Mouse (Mus musculus): ENCODE measurements around the gene Tpgs1. TPM values are rescaled to one million over a fixed set of nuclear protein-coding genes. Genes with fewer than 3 reads are reported as not detected.

Gene Tpgs1
- polyA plus RNA-seq, 1 experiment from 2014 or later = 76.6 TPM

DNA sequence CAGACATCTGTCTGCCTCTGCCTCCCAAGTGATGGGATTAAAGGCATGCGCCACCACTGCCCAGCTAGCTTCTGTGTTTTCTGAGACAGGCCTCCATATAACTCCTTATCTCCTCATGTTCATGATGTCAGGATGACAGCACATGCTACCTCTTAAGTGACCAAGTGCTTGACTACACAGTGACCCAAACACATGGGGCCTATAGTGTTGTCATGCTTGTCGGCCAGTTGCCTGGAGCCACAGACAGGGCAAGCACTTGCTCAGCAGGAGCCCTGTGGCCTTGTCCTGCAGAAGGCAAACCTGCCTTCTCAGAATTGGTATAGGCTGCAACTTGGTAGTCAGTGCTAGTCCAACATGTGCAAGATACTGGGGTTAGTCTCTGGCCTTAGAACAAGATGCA lies 17.1 kb downstream of the Tpgs1 start:
- H3K4me1 ChIP-seq (replicated peaks) = peaks cover 27% of the 10 kb centered on the region
- no peaks in the 10 kb centered on the region for H3K9me3 ChIP-seq
- peaks cover 64% of the 10 kb centered on the region for H3K36me3 ChIP-seq
- H3K27ac ChIP-seq = no peak overlapping the region
- WGBS = 83% methylated on average over 2 of the region's 2 CpGs
- H3K27me3 ChIP-seq (ENCODE audit: insufficient read depth, poor library complexity, severe bottlenecking) = no peaks in the 10 kb centered on the region
- DNase-seq (ENCODE audit: low spot score) = no peak
- no peak overlapping the region for H3K4me3 ChIP-seq

DNA sequence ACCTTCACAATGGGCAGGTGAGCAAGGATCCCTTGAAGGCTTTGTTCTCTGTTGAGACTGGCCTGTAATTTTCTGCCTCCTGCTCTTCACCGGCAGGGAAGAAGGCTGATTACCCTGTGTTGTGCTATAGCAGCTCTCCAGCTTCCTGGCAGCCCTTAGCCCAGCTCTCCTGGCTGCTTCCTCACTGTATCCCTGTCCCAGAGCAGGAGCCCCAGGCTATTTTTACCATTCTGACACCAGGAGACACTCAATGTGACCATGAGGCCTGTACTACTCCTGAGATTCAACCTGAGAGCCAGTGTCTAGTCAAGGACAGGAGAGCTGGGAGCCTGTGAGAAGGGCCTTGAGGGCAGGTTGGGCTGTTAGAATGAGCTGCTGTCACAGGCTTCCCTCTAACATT lies 17.5 kb downstream of the Tpgs1 start:
- H3K36me3 ChIP-seq = peaks cover 64% of the 10 kb centered on the region
- no peak for DNase-seq (ENCODE audit: low spot score)
- H3K27me3 ChIP-seq (ENCODE audit: insufficient read depth, poor library complexity, severe bottlenecking) = no peaks in the 10 kb centered on the region
- H3K9me3 ChIP-seq = no peaks in the 10 kb centered on the region
- no peak overlapping the region for H3K27ac ChIP-seq
- peaks cover 22% of the 10 kb centered on the region for H3K4me1 ChIP-seq (replicated peaks)
- H3K4me3 ChIP-seq = no peak overlapping the region
- WGBS = 93% methylated on average over 1 of the region's 1 CpGs

DNA sequence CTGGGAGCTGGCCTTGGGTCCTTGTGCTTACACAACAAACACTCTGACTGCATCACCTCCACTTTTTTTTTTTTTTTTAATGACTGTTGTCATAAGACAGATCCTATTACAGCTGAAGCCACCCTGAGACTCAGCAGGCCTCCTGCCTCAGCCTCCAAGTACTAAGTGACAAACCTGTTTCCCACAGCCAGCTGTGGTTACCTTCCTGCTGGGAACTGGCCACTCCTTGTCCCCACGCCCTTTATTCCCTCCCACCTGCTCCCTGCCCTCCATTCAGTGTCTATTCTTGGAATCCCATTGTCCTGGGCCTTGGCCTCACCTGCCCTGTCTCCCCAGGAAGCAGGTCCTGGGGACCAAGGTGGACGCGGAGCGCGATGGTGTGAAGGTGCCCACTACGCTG lies 18.3 kb downstream of the Tpgs1 start:
- H3K36me3 ChIP-seq = peaks cover 67% of the 10 kb centered on the region
- H3K9me3 ChIP-seq = peaks cover 5% of the 10 kb centered on the region; the same call in 1 of the 2 replicates
- no peak overlapping the region for H3K27ac ChIP-seq
- no peak overlapping the region for H3K4me3 ChIP-seq
- H3K4me1 ChIP-seq (replicated peaks) = peaks cover 18% of the 10 kb centered on the region
- H3K27me3 ChIP-seq (ENCODE audit: insufficient read depth, poor library complexity, severe bottlenecking) = no peaks in the 10 kb centered on the region
- DNase-seq (ENCODE audit: low spot score) = no peak
- WGBS = 93% methylated on average over 6 of the region's 6 CpGs

DNA sequence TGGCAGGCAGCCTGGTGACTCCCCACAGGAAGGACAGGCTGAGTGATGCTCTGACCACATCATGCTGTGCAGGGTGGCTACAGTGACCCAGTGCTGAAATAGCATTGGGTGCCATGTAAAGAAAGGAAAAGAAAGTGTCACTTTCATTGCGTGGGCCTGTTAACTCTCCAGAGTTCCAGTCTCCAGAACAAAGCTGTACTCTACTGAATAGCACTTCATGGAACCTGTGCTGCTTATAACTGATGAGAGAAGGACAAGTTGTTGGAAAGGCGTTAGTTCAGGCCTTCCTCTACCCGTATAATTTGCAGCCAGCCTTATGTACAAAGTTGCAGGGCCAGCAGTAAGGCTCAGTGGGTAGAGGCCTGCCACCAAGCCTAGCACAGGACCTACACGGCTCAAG lies 19.6 kb downstream of the Tpgs1 start, which contains the start of gene Gzmm:
TSS of gene Gzmm (plus strand) at position 301 of the 400 bp plus-strand sequence.
- DNase-seq (ENCODE audit: low spot score) = no peak
- Histone ChIP-seq H3K4me1 (replicated peaks) (peaks cover 6% of the 10 kb centered on the region), H3K36me3 (peaks cover 66% of the 10 kb centered on the region), H3K9me3 (peaks cover 5% of the 10 kb centered on the region; the same call in 1 of the 2 replicates), H3K27ac (no peak within 1 kb of the TSS), H3K4me3 (no peak within 1 kb of the TSS), H3K27me3 (ENCODE audit: insufficient read depth, poor library complexity, severe bottlenecking) (no peaks in the 10 kb centered on the region)
- 88% methylated on average over 4 of the region's 4 CpGs for WGBS

DNA sequence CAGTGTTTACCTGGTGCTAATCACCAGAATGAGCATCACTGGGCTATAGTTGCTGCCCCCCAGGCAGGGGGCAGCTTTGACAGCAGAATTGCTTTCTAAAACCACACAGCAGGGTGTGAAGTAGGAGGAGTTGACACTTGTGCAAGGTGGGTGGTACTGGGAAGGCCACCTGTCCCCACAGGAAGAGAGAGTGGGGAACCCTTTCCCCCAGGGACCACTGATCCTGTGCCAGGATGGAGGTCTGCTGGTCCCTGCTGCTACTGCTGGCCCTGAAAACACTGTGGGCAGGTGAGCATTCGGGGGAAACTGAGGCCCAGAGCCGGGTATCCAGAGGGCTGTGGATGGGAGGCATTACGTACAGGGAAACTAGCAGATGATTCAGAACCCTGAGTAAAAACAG lies 20.0 kb downstream of the Tpgs1 start:
- Histone ChIP-seq H3K36me3 (peaks cover 62% of the 10 kb centered on the region), H3K4me3 (no peak overlapping the region), H3K27ac (no peak overlapping the region), H3K4me1 (replicated peaks) (peaks cover 1% of the 10 kb centered on the region), H3K9me3 (peaks cover 5% of the 10 kb centered on the region; the same call in 1 of the 2 replicates), H3K27me3 (ENCODE audit: insufficient read depth, poor library complexity, severe bottlenecking) (no peaks in the 10 kb centered on the region)
- 92% methylated on average over 3 of the region's 3 CpGs for WGBS
- no peak for DNase-seq (ENCODE audit: low spot score)

DNA sequence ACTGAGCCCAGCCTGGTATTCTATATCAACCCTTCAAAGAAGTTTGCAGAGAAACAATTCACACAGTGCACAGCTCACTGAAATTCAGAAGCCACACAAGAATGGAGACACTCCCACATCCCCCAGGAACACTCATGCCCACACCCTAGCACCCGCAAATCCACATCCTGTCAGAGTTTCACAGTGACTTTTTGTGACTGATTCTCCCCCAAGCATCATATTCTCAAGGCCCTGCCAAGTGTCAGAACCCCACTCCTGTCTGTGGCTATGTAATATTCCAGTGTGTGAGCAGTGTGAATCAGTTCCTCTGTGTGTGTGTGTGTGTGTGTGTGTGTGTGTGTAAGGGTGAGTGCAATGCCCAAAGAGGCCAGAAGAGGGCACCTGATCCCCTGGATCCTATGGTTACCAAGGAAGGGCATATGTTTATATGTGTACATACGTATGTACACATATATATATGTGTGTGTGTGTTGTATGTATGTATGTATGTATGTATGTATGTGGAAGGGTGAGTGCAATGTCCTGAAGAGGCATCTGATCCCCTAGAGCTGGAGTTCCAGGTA lies 22.9 kb downstream of the Tpgs1 start:
- H3K9me3 ChIP-seq = peaks cover 5% of the 10 kb centered on the region; the same call in 1 of the 2 replicates
- no peak for DNase-seq (ENCODE audit: low spot score)
- WGBS = 93% methylated on average over 2 of the region's 2 CpGs
- H3K36me3 ChIP-seq = peaks cover 33% of the 10 kb centered on the region
- no peak overlapping the region for H3K27ac ChIP-seq
- no peak overlapping the region for H3K4me3 ChIP-seq
- no peaks in the 10 kb centered on the region for H3K27me3 ChIP-seq (ENCODE audit: insufficient read depth, poor library complexity, severe bottlenecking)
- peaks cover 13% of the 10 kb centered on the region for H3K4me1 ChIP-seq (replicated peaks)

DNA sequence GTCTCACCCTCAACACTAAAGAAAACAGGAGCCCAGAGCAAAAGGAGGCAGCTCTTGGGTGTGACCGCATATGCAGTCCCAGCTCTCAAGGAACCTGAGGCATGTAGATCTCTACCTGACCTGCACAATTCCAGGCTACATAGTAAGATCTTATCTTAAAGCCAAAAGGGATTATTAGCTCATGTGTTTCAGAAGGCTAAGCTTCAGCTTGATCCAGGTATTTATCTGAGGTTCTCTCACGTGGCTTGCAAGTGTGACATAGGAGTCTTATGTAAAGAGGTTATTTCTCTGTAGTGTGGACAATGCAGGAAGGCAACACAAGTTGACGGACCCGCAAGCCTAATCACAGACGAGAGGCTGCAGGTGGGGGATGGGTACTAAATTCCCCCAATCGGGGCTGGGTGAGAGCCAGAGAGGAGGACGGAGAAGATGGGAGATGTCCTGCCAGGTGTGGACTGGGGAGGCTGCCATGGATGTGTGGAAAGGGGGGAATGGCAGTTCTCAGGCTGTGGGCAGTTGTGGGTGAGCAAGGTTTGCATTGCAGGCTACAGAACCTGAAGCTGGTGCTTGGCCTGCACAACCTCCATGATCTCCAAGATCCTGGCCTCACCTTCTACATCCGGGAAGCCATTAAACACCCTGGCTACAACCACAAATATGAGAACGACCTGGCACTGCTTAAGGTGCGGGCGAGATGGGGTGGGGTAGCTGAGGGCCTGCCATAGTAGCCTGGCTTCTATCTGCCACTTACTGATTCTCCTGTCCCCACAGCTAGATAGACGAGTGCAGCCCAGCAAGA lies 24.6 kb downstream of the Tpgs1 start:
- 81% methylated on average over 12 of the region's 12 CpGs for WGBS
- peaks cover 16% of the 10 kb centered on the region for H3K36me3 ChIP-seq
- peaks cover 13% of the 10 kb centered on the region for H3K4me1 ChIP-seq (replicated peaks)
- peaks cover 5% of the 10 kb centered on the region; the same call in 1 of the 2 replicates for H3K9me3 ChIP-seq
- no peak overlapping the region for H3K4me3 ChIP-seq
- no peak for DNase-seq (ENCODE audit: low spot score)
- H3K27ac ChIP-seq = no peak overlapping the region
- no peaks in the 10 kb centered on the region for H3K27me3 ChIP-seq (ENCODE audit: insufficient read depth, poor library complexity, severe bottlenecking)

DNA sequence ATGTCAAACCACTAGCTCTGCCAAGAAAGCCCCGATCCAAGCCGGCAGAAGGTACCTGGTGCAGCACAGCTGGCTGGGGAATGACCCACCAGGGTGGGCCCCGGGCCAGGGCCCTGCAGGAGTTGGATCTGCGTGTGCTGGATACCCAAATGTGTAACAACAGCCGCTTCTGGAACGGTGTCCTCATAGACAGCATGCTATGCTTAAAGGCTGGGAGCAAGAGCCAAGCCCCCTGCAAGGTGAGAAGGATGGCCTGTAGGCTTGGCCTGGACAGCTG lies 25.1 kb downstream of the Tpgs1 start:
- Histone ChIP-seq H3K9me3 (peaks cover 5% of the 10 kb centered on the region; the same call in 1 of the 2 replicates), H3K36me3 (peaks cover 10% of the 10 kb centered on the region), H3K27me3 (ENCODE audit: insufficient read depth, poor library complexity, severe bottlenecking) (no peaks in the 10 kb centered on the region), H3K4me1 (replicated peaks) (peaks cover 13% of the 10 kb centered on the region), H3K4me3 (no peak overlapping the region), H3K27ac (no peak overlapping the region)
- no peak for DNase-seq (ENCODE audit: low spot score)
- WGBS = 84% methylated on average over 6 of the region's 6 CpGs

DNA sequence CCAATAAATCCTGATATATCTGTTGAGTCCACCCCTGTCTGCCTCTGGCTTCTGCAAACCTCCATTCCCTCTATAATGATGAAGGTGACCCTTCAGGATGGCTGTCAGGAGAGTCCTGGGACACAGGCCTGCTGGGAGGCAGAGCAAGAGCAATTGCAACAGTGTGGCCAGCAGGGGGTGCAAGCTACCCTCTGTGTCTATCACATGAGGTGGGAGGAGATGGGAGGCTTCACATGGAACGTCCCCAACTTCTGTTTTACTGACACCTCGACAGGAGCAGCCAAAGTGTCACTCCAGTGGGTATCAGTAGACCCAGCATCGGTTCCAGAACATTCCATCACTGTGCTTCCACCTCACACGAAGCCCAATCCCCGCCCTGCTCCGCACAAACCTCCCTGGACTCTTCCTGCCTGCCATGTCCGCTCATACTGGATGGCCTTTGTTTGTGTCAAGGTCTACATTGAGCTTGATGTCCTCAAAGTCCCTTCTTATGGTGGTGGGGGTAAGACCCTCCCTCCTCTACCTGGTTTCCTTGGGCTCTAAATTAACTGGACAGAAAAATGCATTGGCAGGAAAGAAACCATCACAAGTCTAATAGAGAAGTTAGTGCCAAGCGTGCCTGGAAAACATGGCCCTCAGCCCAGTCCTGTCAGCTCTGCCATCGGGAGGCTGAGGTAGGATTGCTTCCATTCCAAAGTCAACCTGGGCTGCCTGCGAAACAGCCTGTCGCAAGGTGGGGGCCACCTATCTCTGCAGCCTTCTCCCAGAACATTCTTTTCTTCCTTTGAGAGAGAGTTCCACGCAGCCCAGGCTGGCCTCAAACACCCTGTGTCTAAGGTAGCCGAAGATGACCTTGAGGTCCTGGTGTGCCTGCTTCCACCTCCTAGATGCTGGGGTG lies 26.3 kb downstream of the Tpgs1 start:
- Histone ChIP-seq H3K4me3 (peak overlapping the region; percentile 18; the same call in 1 of the 2 replicates), H3K9me3 (peaks cover 5% of the 10 kb centered on the region; the same call in 1 of the 2 replicates), H3K27ac (peak overlapping the region; percentile 69), H3K4me1 (replicated peaks) (peaks cover 13% of the 10 kb centered on the region), H3K36me3 (0 out of 2 replicates have a peak, but pooled peaks cover 3% of the 10 kb centered on the region), H3K27me3 (ENCODE audit: insufficient read depth, poor library complexity, severe bottlenecking) (no peaks in the 10 kb centered on the region)
- DNase-seq (ENCODE audit: low spot score) = peak; percentile 77
- WGBS = 69% methylated on average over 13 of the region's 13 CpGs

DNA sequence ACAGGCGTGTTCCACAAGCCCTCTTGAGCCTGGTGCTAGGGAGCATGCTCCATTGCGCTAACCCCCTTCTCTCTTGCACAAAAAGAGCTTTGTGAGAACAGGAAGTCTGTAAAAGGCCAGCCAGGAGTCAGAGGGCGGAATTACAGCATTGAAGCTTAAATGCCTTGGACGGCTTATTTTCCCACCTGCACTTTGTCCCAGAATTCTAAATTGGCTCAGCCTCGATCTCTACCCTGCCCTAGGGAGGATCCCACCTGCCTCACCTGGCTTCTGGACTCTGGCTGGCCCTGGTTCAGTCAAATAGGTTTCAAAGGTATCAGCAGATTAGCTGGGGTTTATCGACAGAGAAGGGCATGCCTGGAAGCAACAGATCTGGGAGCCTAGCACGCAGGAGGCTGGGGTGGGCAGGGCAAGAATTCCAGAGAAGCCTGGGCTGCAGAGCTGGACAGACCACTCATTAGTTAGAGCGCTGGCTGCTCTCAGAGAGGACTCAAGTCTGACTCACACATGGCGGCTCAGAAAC lies 27.0 kb downstream of the Tpgs1 start:
- DNase-seq (ENCODE audit: low spot score) = no peak
- no peaks in the 10 kb centered on the region for H3K27me3 ChIP-seq (ENCODE audit: insufficient read depth, poor library complexity, severe bottlenecking)
- peaks cover 20% of the 10 kb centered on the region for H3K4me1 ChIP-seq (replicated peaks)
- peak overlapping the region; percentile 69 for H3K27ac ChIP-seq
- H3K36me3 ChIP-seq = 0 out of 2 replicates have a peak, but pooled peaks cover 3% of the 10 kb centered on the region
- no peak overlapping the region for H3K4me3 ChIP-seq
- 66% methylated on average over 9 of the region's 9 CpGs for WGBS
- H3K9me3 ChIP-seq = peaks cover 5% of the 10 kb centered on the region; the same call in 1 of the 2 replicates

DNA sequence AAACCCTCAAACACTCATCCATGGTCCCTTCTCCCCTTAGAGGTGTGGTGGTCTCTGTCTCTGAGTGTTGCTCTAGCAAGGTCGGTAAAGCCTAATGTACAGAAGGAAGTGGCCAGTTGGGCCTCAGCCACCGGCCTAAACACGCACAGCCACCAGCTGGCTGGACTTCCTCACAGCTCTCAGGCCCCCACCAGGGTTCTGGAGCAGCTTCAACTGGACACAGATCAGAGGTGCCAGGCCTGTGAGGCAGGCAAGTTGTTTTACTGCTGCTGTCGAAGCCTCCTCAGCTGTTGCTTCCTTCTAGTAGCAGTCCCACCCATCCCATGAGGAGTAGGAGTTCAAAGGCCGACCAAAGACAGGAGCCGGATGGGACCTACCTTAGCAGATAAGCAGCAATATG lies 28.7 kb downstream of the Tpgs1 start:
- no peaks in the 10 kb centered on the region for H3K36me3 ChIP-seq
- no peaks in the 10 kb centered on the region for H3K9me3 ChIP-seq
- DNase-seq (ENCODE audit: low spot score) = no peak
- WGBS = 79% methylated on average over 6 of the region's 6 CpGs
- H3K27ac ChIP-seq = no peak overlapping the region
- no peaks in the 10 kb centered on the region for H3K27me3 ChIP-seq (ENCODE audit: insufficient read depth, poor library complexity, severe bottlenecking)
- H3K4me3 ChIP-seq = no peak overlapping the region
- H3K4me1 ChIP-seq (replicated peaks) = peaks cover 27% of the 10 kb centered on the region

DNA sequence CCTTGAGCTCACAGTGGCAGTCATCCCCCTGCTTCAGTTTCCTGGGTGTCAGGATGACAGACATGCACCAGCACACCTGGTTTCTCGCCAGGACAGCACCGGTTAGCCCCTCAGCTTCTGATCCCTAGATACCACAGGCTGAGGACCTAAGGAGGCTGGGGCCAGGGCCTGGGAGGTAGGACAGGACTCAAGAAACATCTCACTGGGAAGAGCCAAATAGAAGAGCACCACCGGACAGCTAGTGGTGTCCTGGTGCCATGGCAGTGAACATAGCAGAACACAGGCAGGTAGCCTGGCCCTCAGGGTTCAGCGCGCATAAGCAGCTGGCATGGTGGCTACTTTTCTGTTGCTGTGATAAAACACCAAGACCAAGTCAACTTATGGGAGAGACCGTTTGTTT lies 29.3 kb downstream of the Tpgs1 start:
- no peak overlapping the region for H3K4me3 ChIP-seq
- WGBS = 96% methylated on average over 6 of the region's 6 CpGs
- H3K4me1 ChIP-seq (replicated peaks) = peaks cover 27% of the 10 kb centered on the region
- no peak for DNase-seq (ENCODE audit: low spot score)
- no peaks in the 10 kb centered on the region for H3K27me3 ChIP-seq (ENCODE audit: insufficient read depth, poor library complexity, severe bottlenecking)
- H3K9me3 ChIP-seq = no peaks in the 10 kb centered on the region
- no peak overlapping the region for H3K27ac ChIP-seq
- H3K36me3 ChIP-seq = no peaks in the 10 kb centered on the region

Data from hindbrain, embryonic 10.5 days (tissue).